Mouse (Mus musculus): ENCODE results near the gene Pakap. TPM values are rescaled to one million over a fixed set of nuclear protein-coding genes. Genes with fewer than 3 reads are reported as not detected.
"Not testable (repeated sequence)": the region's sequence is repeated elsewhere in the genome, so short reads cannot be mapped to it uniquely, and the experiment has no call there.

Pakap gene
- polyA plus RNA-seq, 1 experiment from 2014 or later = 40.4 TPM

GRCm38 (mm10) chr4:57885186-57885585 is 317.2 kb downstream of the Pakap start:
- no peak overlapping the region for H3K9ac ChIP-seq (replicated peaks)
- H3K4me3 ChIP-seq (replicated peaks) = no peak overlapping the region
- no peaks in the 10 kb centered on the region for H3K27me3 ChIP-seq
- no peak overlapping the region for H3K27ac ChIP-seq
- H3K4me1 ChIP-seq (replicated peaks) = peaks cover 16% of the 10 kb centered on the region
- H3K9me3 ChIP-seq = no peaks in the 10 kb centered on the region
- no peak for ATAC-seq (ENCODE audit: insufficient number of reproducible peaks, insufficient read depth, low FRiP score, low TSS enrichment, low read depth)
- 60% methylated on average over 2 of the region's 2 CpGs for WGBS
- no peak overlapping the region for H3K4me2 ChIP-seq
- H3K36me3 ChIP-seq = no peaks in the 10 kb centered on the region

GRCm38 (mm10) chr4:57886066-57886887 is 318.3 kb downstream of the Pakap start:
- H3K9ac ChIP-seq (replicated peaks) = no peak overlapping the region
- ATAC-seq (ENCODE audit: insufficient number of reproducible peaks, insufficient read depth, low FRiP score, low TSS enrichment, low read depth) = no peak
- H3K27me3 ChIP-seq = no peaks in the 10 kb centered on the region
- H3K9me3 ChIP-seq = no peaks in the 10 kb centered on the region
- no peak overlapping the region for H3K4me2 ChIP-seq
- 67% methylated on average over 11 of the region's 11 CpGs for WGBS
- no peaks in the 10 kb centered on the region for H3K36me3 ChIP-seq
- no peak overlapping the region for H3K27ac ChIP-seq
- peaks cover 18% of the 10 kb centered on the region for H3K4me1 ChIP-seq (replicated peaks)
- H3K4me3 ChIP-seq (replicated peaks) = no peak overlapping the region

DNA sequence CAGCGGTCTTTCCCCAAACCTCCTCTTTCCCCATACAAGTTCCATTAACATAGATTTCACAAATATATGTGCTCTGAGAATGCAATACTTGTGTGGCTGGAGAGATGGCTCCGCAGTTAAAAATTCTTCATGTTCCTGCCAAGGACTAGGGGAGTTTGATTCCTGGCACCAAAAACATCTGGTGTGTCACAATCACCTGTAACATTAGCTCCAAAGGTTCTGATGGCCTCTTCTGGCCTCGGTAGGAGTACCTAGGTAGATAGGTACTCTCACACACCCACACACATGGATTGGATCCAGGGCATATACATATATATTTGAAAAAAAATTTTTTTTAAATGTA is 318.9 kb downstream of the Pakap start:
- 88% methylated on average over 3 of the region's 3 CpGs for WGBS

GRCm38 (mm10) chr4:57888246-57888645 is 320.3 kb downstream of the Pakap start:
- H3K36me3 ChIP-seq = peaks cover 7% of the 10 kb centered on the region
- H3K9ac ChIP-seq (replicated peaks) = no peak overlapping the region
- H3K27me3 ChIP-seq = no peaks in the 10 kb centered on the region
- no peak for ATAC-seq (ENCODE audit: insufficient number of reproducible peaks, insufficient read depth, low FRiP score, low TSS enrichment, low read depth)
- WGBS = 92% methylated on average over 2 of the region's 2 CpGs
- no peaks in the 10 kb centered on the region for H3K9me3 ChIP-seq
- H3K4me3 ChIP-seq (replicated peaks) = no peak overlapping the region
- no peak overlapping the region for H3K4me2 ChIP-seq
- peaks cover 32% of the 10 kb centered on the region for H3K4me1 ChIP-seq (replicated peaks)
- H3K27ac ChIP-seq = no peak overlapping the region

More for the DNA sequence above, 318.9 kb downstream of the Pakap start:
- ATAC-seq (ENCODE audit: insufficient number of reproducible peaks, insufficient read depth, low FRiP score, low TSS enrichment, low read depth) = no peak
- peaks cover 24% of the 10 kb centered on the region for H3K4me1 ChIP-seq (replicated peaks)
- no peak overlapping the region for H3K27ac ChIP-seq
- H3K4me2 ChIP-seq = no peak overlapping the region
- no peak overlapping the region for H3K4me3 ChIP-seq (replicated peaks)
- H3K9me3 ChIP-seq = no peaks in the 10 kb centered on the region
- H3K27me3 ChIP-seq = no peaks in the 10 kb centered on the region
- H3K9ac ChIP-seq (replicated peaks) = no peak overlapping the region
- no peaks in the 10 kb centered on the region for H3K36me3 ChIP-seq

DNA sequence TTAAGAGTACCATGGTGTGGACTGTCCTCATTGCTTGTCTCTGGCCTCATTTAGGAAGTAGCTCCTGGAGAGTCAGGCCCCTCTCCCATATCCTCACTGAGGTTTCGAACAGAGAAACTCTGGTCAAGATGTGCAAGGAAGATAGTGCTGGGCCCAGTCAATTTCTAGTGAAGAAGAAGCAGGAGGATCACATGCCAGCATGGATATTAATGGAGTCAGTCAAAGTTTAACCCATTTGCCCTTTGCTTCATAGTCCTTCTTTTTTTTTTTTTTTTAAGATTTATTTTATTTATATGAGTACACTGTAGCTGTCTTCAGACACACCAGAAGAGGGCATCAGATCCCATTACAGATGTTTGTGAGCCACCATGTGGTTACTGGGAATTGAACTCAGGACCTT is 321.0 kb downstream of the Pakap start:
- H3K4me1 ChIP-seq (replicated peaks) = peaks cover 31% of the 10 kb centered on the region
- H3K9ac ChIP-seq (replicated peaks); H3K4me2 ChIP-seq; ATAC-seq (ENCODE audit: insufficient number of reproducible peaks, insufficient read depth, low FRiP score, low TSS enrichment, low read depth); H3K4me3 ChIP-seq (replicated peaks); H3K27ac ChIP-seq; H3K9me3 ChIP-seq; H3K27me3 ChIP-seq: not testable (repeated sequence)
- 92% methylated on average over 1 of the region's 1 CpGs for WGBS
- peaks cover 12% of the 10 kb centered on the region for H3K36me3 ChIP-seq

DNA sequence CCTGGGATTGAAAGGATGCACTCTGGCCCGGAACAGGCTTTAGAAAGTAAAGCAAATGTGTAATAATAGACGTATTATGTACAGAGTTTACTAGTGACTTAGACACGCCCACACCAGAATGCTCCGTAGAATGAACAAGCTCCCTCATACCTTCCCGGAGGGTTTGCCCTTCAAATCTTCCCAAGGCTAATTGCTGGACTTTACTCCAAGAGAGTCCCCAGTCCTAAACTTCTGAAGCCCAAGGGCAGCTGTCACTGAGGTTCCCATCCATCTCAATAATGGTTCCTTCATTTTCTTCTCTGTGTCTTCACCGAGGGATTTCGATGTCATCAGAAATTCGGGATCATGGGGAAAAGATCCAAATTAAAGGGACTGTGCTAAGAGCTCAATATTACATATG is 321.8 kb downstream of the Pakap start:
- no peaks in the 10 kb centered on the region for H3K27me3 ChIP-seq
- H3K36me3 ChIP-seq = peaks cover 12% of the 10 kb centered on the region
- no peak overlapping the region for H3K4me3 ChIP-seq (replicated peaks)
- H3K4me2 ChIP-seq = no peak overlapping the region
- H3K9me3 ChIP-seq = no peaks in the 10 kb centered on the region
- H3K27ac ChIP-seq = no peak overlapping the region
- H3K9ac ChIP-seq (replicated peaks) = no peak overlapping the region
- WGBS = 92% methylated on average over 8 of the region's 8 CpGs
- no peak for ATAC-seq (ENCODE audit: insufficient number of reproducible peaks, insufficient read depth, low FRiP score, low TSS enrichment, low read depth)
- peaks cover 29% of the 10 kb centered on the region for H3K4me1 ChIP-seq (replicated peaks)

DNA sequence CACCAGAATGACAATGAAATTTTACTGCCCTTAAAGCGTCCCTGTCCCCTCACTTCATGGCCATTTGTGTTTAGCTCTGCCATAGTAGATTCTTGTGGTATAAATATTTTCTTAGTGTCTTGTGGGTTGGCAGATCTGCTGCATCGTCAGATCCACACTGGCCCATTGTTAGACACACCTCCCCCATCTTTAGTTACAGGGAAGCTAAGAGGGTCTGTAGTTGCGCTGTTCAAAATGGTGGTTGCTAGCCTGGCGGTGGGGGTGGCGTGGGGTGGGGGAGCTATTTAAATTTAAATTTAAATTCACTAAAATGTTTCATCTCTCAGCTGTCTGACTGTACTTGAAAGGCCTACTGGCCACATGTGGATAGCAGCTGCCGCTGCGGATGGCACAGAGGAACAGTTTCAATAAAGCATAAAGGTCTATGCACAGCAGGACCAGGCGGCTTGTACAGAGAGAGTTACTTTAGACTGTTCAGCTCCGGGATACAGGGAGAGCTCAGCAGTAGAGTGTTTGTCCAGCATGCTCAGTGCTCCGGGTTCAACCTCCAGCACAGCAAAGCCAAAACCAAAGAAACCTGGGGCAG is 324.1 kb downstream of the Pakap start:
- no peak overlapping the region for H3K4me3 ChIP-seq (replicated peaks)
- 68% methylated on average over 10 of the region's 10 CpGs for WGBS
- 0 out of 2 replicates have a peak, but pooled peaks have one; percentile 42 for ATAC-seq (ENCODE audit: insufficient number of reproducible peaks, insufficient read depth, low FRiP score, low TSS enrichment, low read depth)
- peaks cover 12% of the 10 kb centered on the region for H3K36me3 ChIP-seq
- H3K9ac ChIP-seq (replicated peaks) = no peak overlapping the region
- peaks cover 33% of the 10 kb centered on the region for H3K4me1 ChIP-seq (replicated peaks)
- no peak overlapping the region for H3K4me2 ChIP-seq
- H3K27me3 ChIP-seq = no peaks in the 10 kb centered on the region
- peak overlapping the region; percentile 17; the same call in 1 of the 2 replicates for H3K27ac ChIP-seq
- H3K9me3 ChIP-seq = no peaks in the 10 kb centered on the region

- 50% methylated on average over 5 of the region's 5 CpGs for WGBS
- Histone ChIP-seq H3K36me3 (peaks cover 14% of the 10 kb centered on the region), H3K4me1 (replicated peaks) (peaks cover 34% of the 10 kb centered on the region), H3K9ac (replicated peaks) (no peak overlapping the region), H3K27ac (no peak overlapping the region; the same call in 1 of the 2 replicates), H3K9me3 (no peaks in the 10 kb centered on the region), H3K4me2 (no peak overlapping the region), H3K4me3 (replicated peaks) (no peak overlapping the region), H3K27me3 (no peaks in the 10 kb centered on the region)
- no peak for ATAC-seq (ENCODE audit: insufficient number of reproducible peaks, insufficient read depth, low FRiP score, low TSS enrichment, low read depth)
Measured at GRCm38 (mm10) chr4:57895140-57895539, 327.2 kb downstream of the Pakap start.

- H3K27me3 ChIP-seq = no peaks in the 10 kb centered on the region
- H3K36me3 ChIP-seq = peaks cover 14% of the 10 kb centered on the region
- no peak for ATAC-seq (ENCODE audit: insufficient number of reproducible peaks, insufficient read depth, low FRiP score, low TSS enrichment, low read depth)
- H3K4me3 ChIP-seq (replicated peaks) = no peak overlapping the region
- 0 out of 2 replicates have a peak overlapping the region, but pooled peaks have one; percentile 29 for H3K27ac ChIP-seq
- peaks cover 34% of the 10 kb centered on the region for H3K4me1 ChIP-seq (replicated peaks)
- H3K4me2 ChIP-seq = no peak overlapping the region
- no peak overlapping the region for H3K9ac ChIP-seq (replicated peaks)
- 53% methylated on average over 6 of the region's 6 CpGs for WGBS
- no peaks in the 10 kb centered on the region for H3K9me3 ChIP-seq
Measured at GRCm38 (mm10) chr4:57895902-57896301, 327.9 kb downstream of the Pakap start.

DNA sequence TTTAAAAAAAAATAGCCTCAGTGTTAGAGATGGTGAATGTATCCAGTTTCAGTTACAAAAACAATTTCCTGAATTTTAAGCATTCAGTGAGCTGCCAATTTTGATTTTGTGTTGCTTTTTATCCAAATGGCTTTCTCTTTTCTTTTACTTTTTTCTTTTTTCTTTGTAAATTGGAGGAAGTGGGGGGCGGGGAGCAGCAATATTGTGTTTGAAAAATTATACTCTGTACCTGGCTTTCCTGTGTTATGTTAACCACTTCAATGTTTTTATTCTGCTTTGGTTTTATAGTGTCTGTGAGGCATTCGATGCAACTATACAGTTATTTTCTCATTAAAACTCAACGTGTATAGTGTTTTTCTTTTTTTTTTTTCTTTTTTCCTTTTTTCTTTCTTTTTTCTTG is 328.7 kb downstream of the Pakap start:
- ATAC-seq (ENCODE audit: insufficient number of reproducible peaks, insufficient read depth, low FRiP score, low TSS enrichment, low read depth) = no peak
- Histone ChIP-seq H3K27ac (no peak overlapping the region), H3K9me3 (no peaks in the 10 kb centered on the region), H3K4me1 (replicated peaks) (peaks cover 28% of the 10 kb centered on the region), H3K27me3 (no peaks in the 10 kb centered on the region), H3K4me3 (replicated peaks) (no peak overlapping the region), H3K4me2 (no peak overlapping the region), H3K9ac (replicated peaks) (no peak overlapping the region), H3K36me3 (peaks cover 14% of the 10 kb centered on the region)
- 75% methylated on average over 3 of the region's 3 CpGs for WGBS

DNA sequence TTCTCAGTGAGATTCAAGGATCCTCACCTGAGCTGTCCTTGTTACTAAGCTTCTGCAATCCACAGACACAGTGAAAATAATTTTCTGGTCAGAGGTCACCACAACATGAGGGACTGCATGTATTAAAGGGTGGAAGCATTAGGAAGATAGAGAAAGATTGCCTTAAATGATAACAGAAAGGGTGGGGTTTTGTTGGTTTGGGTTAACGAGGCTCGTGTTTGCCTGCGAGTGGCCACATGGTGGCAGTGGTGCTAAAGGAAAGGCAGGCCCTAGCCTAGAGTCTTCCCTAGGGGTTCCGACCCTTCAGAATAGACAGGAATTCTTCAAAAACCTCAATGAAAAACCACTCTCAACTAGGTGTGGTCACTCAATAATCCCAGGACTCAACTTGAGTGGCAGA is 333.2 kb downstream of the Pakap start:
- Histone ChIP-seq H3K9ac (replicated peaks) (no peak overlapping the region), H3K36me3 (peaks cover 3% of the 10 kb centered on the region; the same call in 1 of the 2 replicates), H3K27ac (no peak overlapping the region), H3K4me3 (replicated peaks) (no peak overlapping the region), H3K4me2 (no peak overlapping the region), H3K27me3 (no peaks in the 10 kb centered on the region), H3K4me1 (replicated peaks) (peaks cover 14% of the 10 kb centered on the region), H3K9me3 (no peaks in the 10 kb centered on the region)
- WGBS = 5% methylated on average over 4 of the region's 4 CpGs
- no peak for ATAC-seq (ENCODE audit: insufficient number of reproducible peaks, insufficient read depth, low FRiP score, low TSS enrichment, low read depth)
